Mouse (Mus musculus): ENCODE measurements at regions not wholly inside any gene's neighbourhood (a gene's known extent, or its start where the extent isn't known, plus 50 kb on each side); places are given as distances from the start of the nearest gene placed in this dataset.

DNA sequence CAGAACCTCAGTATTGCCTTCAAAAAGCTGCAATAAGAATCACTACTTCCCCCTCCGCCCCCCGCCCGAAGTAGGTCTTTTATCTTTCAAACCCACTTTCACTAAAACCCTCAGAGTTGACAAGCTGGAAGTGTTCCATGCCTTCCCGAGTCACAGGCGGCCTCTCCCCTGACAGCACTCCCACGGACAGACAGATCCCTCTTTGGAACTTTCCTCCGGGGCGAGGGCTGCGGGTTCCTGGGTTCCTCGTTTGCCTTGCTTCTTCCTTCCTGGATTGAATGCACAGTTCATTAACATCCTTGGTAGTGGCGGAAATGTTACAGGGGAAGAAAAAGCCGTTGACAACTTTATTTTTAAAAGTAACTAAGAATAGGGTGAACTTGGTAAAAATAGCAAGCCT is 132.1 kb upstream of the Fam19a5 start:
- TF ChIP-seq POLR2A (IDR thresholded peaks at IDR 0.05; ENCODE audit: control insufficient read depth, extremely low read depth, insufficient read depth, low read length, poor library complexity) (no peak), CTCF (IDR thresholded peaks at IDR 0.05; ENCODE audit: borderline replicate concordance, control insufficient read depth, extremely low read depth, insufficient read depth, low read length, poor library complexity) (no peak)

Data from thymus, adult 2 months (tissue).